Mouse (Mus musculus) mouse trophoblast stem cell (cell line): ENCODE results near the gene Nudt17.
"Not testable (repeated sequence)": the region's sequence is repeated elsewhere in the genome, so short reads cannot be mapped to it uniquely, and the experiment has no call there.

Experiments
- in situ Hi-C, 2 experiments: fragments of 300-500 bp; cut with MseI, MboI; formaldehyde crosslinking; loops; 2 replicates in 1 of 2; 3 replicates in 1 of 2; pipeline ENCODE4 v1.15.1; 2025

The Nudt17 gene

DNA sequence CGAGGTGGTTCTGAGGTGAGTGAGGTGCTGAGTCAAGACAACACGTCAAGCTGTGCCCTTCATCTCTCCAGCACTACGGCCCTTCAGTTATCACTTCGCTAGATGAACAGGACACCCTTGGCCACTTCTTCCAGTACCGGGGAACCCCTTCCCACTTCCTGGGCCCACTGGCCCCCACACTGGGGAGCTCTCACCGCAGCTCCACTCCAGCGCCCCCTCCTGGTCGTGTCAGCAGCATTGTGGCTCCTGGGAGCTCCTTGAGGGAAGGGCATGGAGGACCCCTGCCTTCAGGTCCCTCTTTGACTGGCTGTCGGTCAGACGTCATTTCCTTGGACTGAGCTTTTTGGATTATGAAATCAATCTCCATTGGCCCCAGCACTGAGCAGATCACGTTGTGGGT, 3.6 kb downstream of the Nudt17 start:
- in situ Hi-C loops: loop anchor here in 1 of 2 experiments (5.0 kb wide), 1 partner anchor 37 kb away; no protein-coding TSS in a partner anchor

DNA sequence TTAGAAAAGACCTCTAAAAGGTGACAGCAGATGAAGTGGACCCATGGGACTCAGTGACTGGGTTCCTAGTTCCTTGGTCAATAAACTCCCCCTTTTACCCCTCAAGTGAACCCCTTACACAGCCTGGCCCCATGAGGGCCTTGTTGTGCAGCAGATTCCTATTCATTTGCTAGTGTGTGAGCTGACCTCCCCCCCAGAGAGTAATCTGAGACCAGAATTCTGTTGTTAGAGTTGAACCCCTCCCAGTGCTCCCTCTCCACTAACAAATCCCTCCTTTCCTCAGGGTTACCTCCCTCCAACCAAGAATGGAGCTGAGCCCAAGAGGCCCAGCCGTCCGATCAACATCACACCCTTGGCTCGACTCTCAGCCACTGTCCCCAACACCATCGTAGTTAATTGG, 7.4 kb downstream of the Nudt17 start:
- in situ Hi-C loops: loop anchor here in 1 of 2 experiments (5.0 kb wide), 1 partner anchor 34 kb away; no protein-coding TSS in a partner anchor

- in situ Hi-C loops: loop anchor here in 1 of 2 experiments (5.0 kb wide), 1 partner anchor 33 kb away; no protein-coding TSS in a partner anchor
Measured at GRCm38 (mm10) chr3:96700376-96700775, 8.0 kb downstream of the Nudt17 start.

GRCm38 (mm10) chr3:96698993-96699690, 9.2 kb downstream of the Nudt17 start:
- in situ Hi-C loops: no loop called here

DNA sequence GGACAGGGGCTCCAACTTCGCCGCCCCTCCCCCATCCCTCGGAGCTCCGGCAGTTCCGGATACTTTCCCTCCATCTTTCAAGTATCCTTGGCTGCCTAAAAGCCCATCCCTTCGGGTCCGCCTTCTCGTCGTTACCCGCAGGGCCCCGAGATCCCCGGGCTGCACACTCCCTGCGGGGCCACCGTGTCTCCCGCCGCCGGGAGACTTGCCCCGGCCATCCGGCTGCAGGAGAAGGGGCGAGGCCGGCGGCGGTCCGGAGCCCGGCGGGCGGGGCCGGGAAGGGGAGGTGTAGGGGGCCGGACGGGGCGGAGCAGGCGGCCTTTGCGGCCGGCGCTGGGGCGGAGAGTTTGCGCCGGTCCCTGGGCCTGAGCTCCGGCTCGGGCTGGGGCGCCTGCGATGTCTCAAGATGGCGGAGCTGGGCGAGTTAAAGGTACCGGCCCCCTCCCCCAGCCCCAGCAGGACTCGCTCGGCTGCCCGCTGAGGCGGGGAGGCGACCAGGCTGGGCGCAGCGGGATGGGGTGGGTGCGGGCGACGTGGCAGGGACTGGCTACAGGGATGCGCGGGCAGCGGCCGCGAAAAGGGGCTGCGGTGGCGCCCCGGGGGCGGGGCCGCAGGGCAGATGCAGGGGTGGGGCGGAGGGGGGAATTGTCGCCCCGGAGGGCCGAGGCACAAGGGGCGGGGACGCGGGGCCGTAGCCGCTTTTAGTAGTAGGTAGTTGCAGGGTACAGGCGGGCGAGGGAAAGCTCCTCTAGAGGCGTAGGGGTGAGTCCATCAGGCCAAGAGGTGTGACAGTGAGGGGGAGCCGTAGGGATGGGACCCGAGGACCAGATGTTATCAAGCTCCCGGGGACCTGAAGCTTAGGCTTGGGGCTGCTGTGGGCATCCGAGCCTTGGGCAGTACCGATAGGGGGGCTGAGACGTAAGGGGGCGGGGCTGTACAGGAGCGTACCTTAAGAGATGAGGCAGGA, 11.3 kb downstream of the Nudt17 start:
- in situ Hi-C loops: no loop called here

- in situ Hi-C loops: no loop called here
Measured at GRCm38 (mm10) chr3:96696198-96696765, 12.1 kb downstream of the Nudt17 start, which contains the start of gene Pias3. Gene Pias3 (plus strand): TSS chr3:96696384.

DNA sequence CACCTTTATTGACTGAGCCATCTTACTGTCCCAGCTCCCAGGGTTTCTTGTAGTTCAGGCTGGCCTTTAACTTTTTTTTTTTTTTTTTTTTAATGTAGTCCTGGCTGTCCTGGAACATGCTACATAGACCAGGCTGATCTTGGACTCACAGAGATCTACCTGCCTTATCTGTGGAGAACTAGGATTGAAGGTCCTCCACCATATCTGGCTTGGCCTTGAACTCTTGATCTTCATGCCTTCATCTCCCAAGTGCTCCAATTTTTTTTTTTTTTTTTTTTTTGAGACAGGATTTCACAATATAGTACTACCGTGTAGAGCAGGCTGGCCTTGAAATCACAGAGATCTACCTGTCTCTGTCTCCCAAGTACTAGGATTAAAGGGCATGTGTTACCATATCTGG, 14.8 kb downstream of the Nudt17 start:
- in situ Hi-C loops: no loop called here

DNA sequence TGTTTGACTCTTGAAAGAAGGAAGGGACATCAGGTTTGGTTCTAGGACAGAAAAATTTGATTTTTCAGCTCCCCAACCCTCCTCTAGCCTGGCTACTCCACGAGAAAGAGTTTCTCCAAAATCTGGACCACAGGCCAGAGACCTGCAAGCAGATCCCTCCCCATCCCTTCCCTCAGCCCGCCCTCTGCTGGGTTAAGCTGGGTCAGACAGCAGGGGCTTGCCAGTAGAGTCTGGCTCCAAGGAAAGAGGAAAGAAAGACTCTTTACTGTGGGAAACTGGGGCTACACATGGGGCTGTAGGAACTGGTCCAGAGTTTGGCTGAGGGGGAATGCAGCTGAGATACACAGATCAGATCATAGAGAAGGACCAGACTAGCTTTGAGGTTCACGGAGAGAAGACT, 15.9 kb downstream of the Nudt17 start:
- in situ Hi-C loops: no loop called here

- in situ Hi-C loops: no loop called here
Measured at GRCm38 (mm10) chr3:96690298-96690697, 18.1 kb downstream of the Nudt17 start.

DNA sequence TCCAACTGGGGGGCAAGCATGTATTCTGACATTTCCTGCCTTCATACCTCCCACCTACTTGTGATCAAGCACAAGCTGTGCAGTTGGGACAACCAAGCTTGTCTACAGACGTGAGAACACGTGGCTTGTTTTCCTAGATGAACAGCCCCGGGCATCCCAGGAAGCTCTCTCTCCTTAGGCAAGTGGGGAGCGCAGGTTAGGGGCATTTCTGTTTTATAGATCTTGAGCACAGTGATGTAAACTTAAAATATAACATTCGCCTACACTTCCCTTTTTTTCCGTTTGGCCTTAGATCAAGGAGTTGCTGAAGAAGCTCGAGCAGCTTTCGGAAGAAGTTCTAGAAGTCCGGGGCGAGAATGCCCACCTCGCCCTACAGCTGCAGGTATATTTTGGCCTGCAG, 19.5 kb downstream of the Nudt17 start:
- in situ Hi-C loops: no loop called here

- in situ Hi-C loops: not testable (repeated sequence)
Measured at GRCm38 (mm10) chr3:96686057-96686456, 22.3 kb downstream of the Nudt17 start.

DNA sequence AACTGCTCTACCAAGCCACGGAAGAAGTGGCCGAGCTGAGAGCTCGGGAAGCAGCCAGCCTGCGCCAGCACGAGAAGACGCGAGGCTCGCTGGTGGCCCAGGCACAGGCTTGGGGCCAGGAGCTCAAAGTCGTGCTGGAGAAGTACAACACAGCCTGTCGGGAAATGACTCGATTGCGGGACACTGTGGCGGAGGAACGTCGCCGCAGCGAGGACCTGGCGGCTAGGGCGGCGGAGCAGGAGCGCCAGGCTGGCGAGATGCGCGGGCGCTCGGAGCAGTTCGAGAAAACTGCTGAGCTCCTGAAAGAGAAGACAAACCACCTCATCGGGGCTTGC, 23.6 kb downstream of the Nudt17 start:
- in situ Hi-C loops: no loop called here

DNA sequence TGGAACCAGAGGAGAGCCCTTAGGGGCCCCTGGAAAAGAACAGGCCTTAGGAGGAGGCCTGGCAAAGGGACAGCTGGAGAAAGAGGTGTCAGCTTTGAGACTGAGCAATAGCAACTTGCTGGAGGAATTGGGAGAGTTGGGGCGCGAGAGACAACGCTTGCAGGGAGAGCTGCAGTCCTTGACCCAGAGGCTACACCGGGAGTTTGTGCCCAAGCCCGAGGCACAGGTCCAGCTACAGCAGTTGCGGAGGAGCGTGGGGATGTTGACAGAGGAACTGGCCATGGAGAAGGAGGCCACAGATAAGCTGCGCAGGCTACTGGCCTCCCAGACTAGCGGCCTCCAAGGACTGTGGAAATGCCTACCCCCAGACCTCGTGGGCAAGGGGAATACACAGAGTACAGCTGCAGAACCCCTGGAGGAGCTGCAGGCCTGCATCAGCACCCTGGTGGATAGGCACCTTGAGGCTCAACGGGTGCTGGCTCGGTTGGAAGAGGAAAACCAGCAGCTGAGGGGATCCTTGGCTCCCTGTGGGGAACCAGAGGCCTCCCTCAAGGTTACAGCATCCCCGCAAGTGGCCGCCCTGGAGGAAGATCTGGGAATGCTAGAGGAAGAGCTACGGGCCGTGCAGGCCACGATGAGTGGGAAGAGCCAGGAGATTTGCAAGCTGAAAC, 24.1 kb downstream of the Nudt17 start:
- in situ Hi-C loops: no loop called here

GRCm38 (mm10) chr3:96683496-96683895, 24.9 kb downstream of the Nudt17 start:
- in situ Hi-C loops: no loop called here

DNA sequence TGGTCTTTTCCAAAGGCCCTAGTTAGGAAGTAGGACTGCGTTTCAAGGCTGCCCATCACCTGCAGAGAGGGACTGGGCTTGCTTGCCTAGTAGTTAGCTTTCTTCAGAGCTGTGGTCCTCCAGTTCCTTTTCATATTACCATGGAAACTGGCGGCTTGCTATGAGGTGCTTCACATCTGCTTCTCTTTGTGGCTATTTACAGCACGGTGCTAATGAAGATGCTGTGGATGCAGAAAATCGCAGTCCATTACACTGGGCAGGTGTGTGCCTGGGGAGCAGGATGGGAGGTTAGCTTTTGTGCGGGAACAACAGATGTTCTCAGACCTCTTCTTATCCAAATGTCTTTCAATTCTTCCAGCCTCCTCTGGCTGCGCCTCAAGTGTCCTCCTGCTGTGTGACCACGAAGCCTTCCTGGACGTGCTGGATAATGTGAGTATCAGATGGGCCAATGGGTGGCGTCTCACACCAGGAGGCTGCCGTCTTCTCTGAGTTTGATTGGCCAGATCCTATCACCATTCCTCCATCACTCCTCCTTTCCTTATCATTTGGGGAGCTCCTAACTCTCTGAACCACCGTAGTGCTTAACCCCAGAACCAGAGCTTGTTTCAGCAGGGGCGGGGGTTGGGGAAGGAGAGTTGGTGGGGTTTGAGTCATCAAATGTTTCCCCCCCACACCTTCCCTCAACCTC, 27.9 kb downstream of the Nudt17 start:
- in situ Hi-C loops: no loop called here

- in situ Hi-C loops: no loop called here
Measured at GRCm38 (mm10) chr3:96679159-96679674, 29.1 kb downstream of the Nudt17 start.

DNA sequence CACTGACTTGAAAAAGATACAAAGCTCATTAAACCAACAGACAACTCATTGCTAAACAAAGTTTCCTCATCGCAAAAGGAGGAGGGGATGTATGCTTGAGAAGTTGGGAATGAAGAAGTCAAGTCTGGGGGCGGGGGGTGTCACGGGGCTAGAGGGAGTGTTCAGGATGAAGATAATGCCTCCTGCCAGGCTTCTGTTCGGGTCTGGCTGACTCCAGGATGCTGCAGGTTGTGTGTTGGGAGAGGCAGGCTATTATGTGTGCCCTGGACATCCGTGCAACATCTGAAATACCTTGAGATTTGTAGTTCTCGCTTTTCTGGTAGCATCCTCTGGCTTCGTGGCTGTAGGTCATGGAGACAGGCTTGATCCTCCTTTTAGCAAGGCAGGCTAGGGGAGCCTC, 29.9 kb downstream of the Nudt17 start:
- in situ Hi-C loops: no loop called here

GRCm38 (mm10) chr3:96675690-96676089, 32.7 kb downstream of the Nudt17 start:
- in situ Hi-C loops: no loop called here

GRCm38 (mm10) chr3:96675171-96675570, 33.2 kb downstream of the Nudt17 start:
- in situ Hi-C loops: no loop called here

DNA sequence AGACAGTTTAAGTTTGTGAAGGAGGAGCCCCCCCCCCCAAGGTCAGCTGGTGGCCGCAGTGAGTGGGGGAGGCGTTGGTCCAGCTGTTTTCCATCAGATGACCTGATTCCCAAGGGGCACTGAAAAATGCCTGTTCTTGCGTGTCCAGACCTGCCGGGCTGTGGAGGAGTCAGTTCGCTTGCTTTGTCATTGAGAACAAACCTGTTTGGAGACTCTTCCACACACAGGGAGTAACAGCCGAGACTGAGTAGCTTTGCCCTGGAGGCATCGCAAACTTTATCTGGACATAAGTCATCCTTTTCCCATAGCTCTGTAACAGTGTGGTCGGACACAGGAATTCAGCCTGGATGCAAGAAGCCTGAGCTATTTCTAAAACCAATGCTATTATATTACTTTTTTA, 33.9 kb downstream of the Nudt17 start:
- in situ Hi-C loops: no loop called here

DNA sequence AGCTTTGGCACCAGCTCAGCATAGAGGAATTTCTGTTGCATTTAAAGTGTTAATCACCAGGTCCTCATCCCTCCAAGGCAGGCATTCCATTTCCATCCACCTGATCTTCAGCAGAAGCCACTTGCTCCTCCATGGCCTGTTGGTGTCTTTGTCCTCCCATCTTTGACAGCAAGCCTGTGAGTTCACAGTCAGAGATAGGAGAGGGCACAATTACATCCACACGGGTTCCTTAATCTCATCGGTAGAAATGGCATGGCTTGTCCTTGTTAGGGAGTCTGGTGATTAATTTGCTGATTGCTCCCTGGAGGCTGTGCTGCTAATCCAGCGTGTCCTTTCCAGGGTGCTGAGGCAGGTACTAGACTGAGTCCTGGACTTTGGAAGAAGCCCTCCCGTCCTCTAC, 34.8 kb downstream of the Nudt17 start:
- in situ Hi-C loops: no loop called here
